ENCODE assay signal across 26 mouse cellular contexts in genomic region chr6:89651770-89652169, GRCm38 (mm10). TPM values are rescaled to one million over a fixed set of nuclear protein-coding genes. Genes with fewer than 3 reads are reported as not detected.
DNase-seq lines count a peak whose midpoint lies in the region; ATAC-seq and TF ChIP-seq lines count a peak whose summit lies in the region.
"Had no signal": no experiment of that assay in that cellular context is flagged by ENCODE, and none has a peak within 500 bp of the region (broad histone marks: within the 10 kb centered on the region; RNA-seq: fewer than 3 reads in every experiment).

No protein-coding gene starts in this region.

- DNase-seq in embryonic facial prominence, embryonic 10.5 days (ENCODE audit: low spot score), result no peak
- peak; percentile 41 for DNase-seq in MEL (ENCODE audit: low read depth, low spot score)
- DNase-seq in forebrain, embryonic 14.5 days (ENCODE audit: low spot score), result no peak
- no peak for DNase-seq in cerebellum, adult 9-11 months
- DNase-seq: adrenal gland, adult 2 months; adrenal gland, postnatal 10 days; adrenal gland, postnatal 25 days; B cell, adult 2 months; cerebellum, adult 11-12 months; cerebellum, adult 2 months; cerebellum, adult 9-10 months; cerebellum, postnatal 14 days; cerebellum, postnatal 36 days; embryo, embryonic 11 days; forebrain, postnatal 0 days had no signal

- no peak overlapping the region for H3K9ac ChIP-seq in embryonic facial prominence, embryonic 13.5 days
- no peak overlapping the region for H3K9ac ChIP-seq in MEL (ENCODE audit: control insufficient read depth, low read depth, low read length, poor library complexity, severe bottlenecking)
- H3K9ac ChIP-seq in forebrain, embryonic 14.5 days (ENCODE audit: low read length), result no peak overlapping the region
- H3K9ac ChIP-seq: embryonic facial prominence, embryonic 12.5 days; embryonic facial prominence, embryonic 15.5 days; forebrain, embryonic 12.5 days; forebrain, embryonic 15.5 days; forebrain, postnatal 0 days had no signal

- no peak overlapping the region for H3K4me3 ChIP-seq in embryonic facial prominence, embryonic 13.5 days
- H3K4me3 ChIP-seq in embryonic facial prominence, embryonic 10.5 days, result no peak overlapping the region
- H3K4me3 ChIP-seq in MEL (ENCODE audit: control insufficient read depth in 1 of 2, insufficient read depth in 1 of 2, low read depth in 2 of 2, low read length in 2 of 2), result no peak overlapping the region
- H3K4me3 ChIP-seq in forebrain, embryonic 14.5 days (ENCODE audit: low read depth, low read length), result no peak overlapping the region
- H3K4me3 ChIP-seq: embryonic facial prominence, embryonic 12.5 days; embryonic facial prominence, embryonic 15.5 days; erythroblast, embryonic 14.5 days; forebrain, embryonic 10.5 days; forebrain, embryonic 12.5 days; forebrain, embryonic 15.5 days had no signal

- H3K79me2 ChIP-seq in MEL (ENCODE audit: control insufficient read depth, insufficient read depth, low read length, poor library complexity), result no peaks in the 10 kb centered on the region

- TF ChIP-seq EP300 in MEL (IDR thresholded peaks at IDR 0.05; ENCODE audit: low read depth in 1 of 2, low read length in 2 of 2), result no peak

- TF ChIP-seq RAD21 in MEL (IDR thresholded peaks at IDR 0.05; ENCODE audit: low read depth, low read length), result no peak

- no peak overlapping the region for H3K4me2 ChIP-seq in embryonic facial prominence, embryonic 13.5 days
- no peak overlapping the region for H3K4me2 ChIP-seq in forebrain, embryonic 14.5 days (ENCODE audit: low read length)
- H3K4me2 ChIP-seq: embryonic facial prominence, embryonic 12.5 days; embryonic facial prominence, embryonic 15.5 days; forebrain, embryonic 12.5 days; forebrain, embryonic 15.5 days had no signal

- H3K36me3 ChIP-seq in embryonic facial prominence, embryonic 13.5 days, result peaks cover 6% of the 10 kb centered on the region; the same call in 1 of the 2 replicates
- H3K36me3 ChIP-seq in embryonic facial prominence, embryonic 10.5 days (replicated peaks), result no peaks in the 10 kb centered on the region
- H3K36me3 ChIP-seq in MEL (ENCODE audit: control insufficient read depth in 1 of 2, insufficient read depth in 2 of 2, low read length in 2 of 2), result no peaks in the 10 kb centered on the region
- H3K36me3 ChIP-seq in forebrain, embryonic 14.5 days (ENCODE audit: control insufficient read depth, insufficient read depth, low read length), result no peaks in the 10 kb centered on the region
- H3K36me3 ChIP-seq: embryonic facial prominence, embryonic 12.5 days; embryonic facial prominence, embryonic 15.5 days; forebrain, embryonic 10.5 days; forebrain, embryonic 12.5 days; forebrain, embryonic 15.5 days had no signal

- TF ChIP-seq CTCF in MEL (IDR thresholded peaks at IDR 0.05 in 2 of 3, conservative IDR thresholded peaks at IDR 0.05 in 1 of 3; ENCODE audit: control insufficient read depth in 1 of 3, insufficient read depth in 1 of 3, low read depth in 2 of 3, low read length in 3 of 3, poor library complexity in 1 of 3, severe bottlenecking in 1 of 3), result no peak

- no peak for TF ChIP-seq POLR2A in MEL (IDR thresholded peaks at IDR 0.05; ENCODE audit: control insufficient read depth in 1 of 2, insufficient read depth in 1 of 2, low read depth in 1 of 2, low read length in 2 of 2, poor library complexity in 1 of 2)

- no peak overlapping the region for H3K27ac ChIP-seq in embryonic facial prominence, embryonic 13.5 days
- no peak overlapping the region for H3K27ac ChIP-seq in embryonic facial prominence, embryonic 10.5 days (replicated peaks)
- H3K27ac ChIP-seq in MEL (ENCODE audit: control insufficient read depth, low read depth, low read length), result no peak overlapping the region
- H3K27ac ChIP-seq in forebrain, embryonic 14.5 days (ENCODE audit: low read depth, low read length), result no peak overlapping the region
- H3K27ac ChIP-seq: embryonic facial prominence, embryonic 12.5 days; embryonic facial prominence, embryonic 15.5 days; forebrain, embryonic 10.5 days; forebrain, embryonic 12.5 days; forebrain, embryonic 15.5 days had no signal

- H3K4me1 ChIP-seq in embryonic facial prominence, embryonic 13.5 days, result no peaks in the 10 kb centered on the region
- H3K4me1 ChIP-seq in embryonic facial prominence, embryonic 10.5 days, result no peaks in the 10 kb centered on the region
- H3K4me1 ChIP-seq in MEL (ENCODE audit: control insufficient read depth in 1 of 2, insufficient read depth in 2 of 2, low read length in 2 of 2), result no peaks in the 10 kb centered on the region
- no peaks in the 10 kb centered on the region for H3K4me1 ChIP-seq in forebrain, embryonic 14.5 days (ENCODE audit: control insufficient read depth, insufficient read depth, low read length)
- H3K4me1 ChIP-seq: embryonic facial prominence, embryonic 12.5 days; embryonic facial prominence, embryonic 15.5 days; forebrain, embryonic 10.5 days; forebrain, embryonic 12.5 days; forebrain, embryonic 15.5 days had no signal

- H3K9me3 ChIP-seq in embryonic facial prominence, embryonic 13.5 days, result no peaks in the 10 kb centered on the region
- no peaks in the 10 kb centered on the region for H3K9me3 ChIP-seq in embryonic facial prominence, embryonic 10.5 days
- H3K9me3 ChIP-seq in MEL (replicated peaks; ENCODE audit: insufficient read depth, low read length), result no peaks in the 10 kb centered on the region
- no peaks in the 10 kb centered on the region for H3K9me3 ChIP-seq in forebrain, embryonic 14.5 days (replicated peaks; ENCODE audit: control insufficient read depth, low read length)
- H3K9me3 ChIP-seq: embryonic facial prominence, embryonic 12.5 days; embryonic facial prominence, embryonic 15.5 days; forebrain, embryonic 10.5 days; forebrain, embryonic 12.5 days; forebrain, embryonic 15.5 days; G1E had no signal

- H3K27me3 ChIP-seq in embryonic facial prominence, embryonic 13.5 days, result no peaks in the 10 kb centered on the region
- no peaks in the 10 kb centered on the region for H3K27me3 ChIP-seq in embryonic facial prominence, embryonic 10.5 days (replicated peaks; ENCODE audit: low read depth, poor library complexity, severe bottlenecking)
- no peaks in the 10 kb centered on the region for H3K27me3 ChIP-seq in MEL (ENCODE audit: control insufficient read depth in 1 of 2, insufficient read depth in 2 of 2, low read length in 2 of 2)
- H3K27me3 ChIP-seq in forebrain, embryonic 14.5 days (replicated peaks; ENCODE audit: control insufficient read depth, insufficient read depth, low read length), result no peaks in the 10 kb centered on the region
- H3K27me3 ChIP-seq: CH12.LX; embryonic facial prominence, embryonic 12.5 days; embryonic facial prominence, embryonic 15.5 days; forebrain, embryonic 12.5 days; forebrain, embryonic 15.5 days had no signal

- 0 out of 2 replicates have a peak, but pooled peaks have one; percentile 44 for ATAC-seq in embryonic facial prominence, embryonic 13.5 days (ENCODE audit: insufficient number of reproducible peaks, insufficient read depth, low FRiP score, low TSS enrichment, low read depth)
- no peak for ATAC-seq in forebrain, embryonic 14.5 days
- ATAC-seq: CD4-positive, CD25-positive, alpha-beta regulatory T cell, adult 4 months; forebrain, embryonic 15.5 days; forebrain, postnatal 0 days had no signal

TF ChIP-seq in MEL, 35 proteins besides CTCF, POLR2A, EP300 and RAD21:
- TF ChIP-seq GATA1 (IDR thresholded peaks at IDR 0.05; ENCODE audit: low read depth, low read length), result 0 out of 2 replicates have a peak, but pooled peaks have one; percentile 21
- TF ChIP-seq E2F4 (IDR thresholded peaks at IDR 0.05; ENCODE audit: borderline replicate concordance, low read depth, low read length), result no peak
TF ChIP-seq in MEL: peak in this region for 1.

RNA-seq across cellular contexts. Expression of gene Txnrd3, which starts 8.0 kb away (rescaled TPM):
- 9.6 and 10.1 TPM in 2 replicates for polyA plus RNA-seq in embryonic facial prominence, embryonic 13.5 days (2015; fragmentation: Nextera tagmentation; extraction: Ambion mirVana)
- 9.2 and 9.8 TPM in 2 replicates for polyA plus RNA-seq in embryonic facial prominence, embryonic 10.5 days (2016; fragmentation: Nextera tagmentation; extraction: Ambion mirVana)
- 9.2 and 15.1 TPM in 2 replicates for total RNA-seq in MEL (2012; rRNA removed)
- polyA plus RNA-seq in MEL (2012; ENCODE audit: insufficient read depth in 1 of 2, insufficient read length in 2 of 2, low read depth in 1 of 2, low replicate concordance in 2 of 2, missing spikeins in 1 of 2), result 1 to 10 TPM in 1 of 2 experiments, not detected in 1; 8.7 TPM
- polyA plus RNA-seq in forebrain, embryonic 14.5 days (2014; fragmentation: Nextera tagmentation; extraction: Ambion mirVana), result 11.9 and 12.1 TPM in 2 replicates
- polyA plus RNA-seq: erythroblast, embryonic 14.5 days had no signal

RNA-seq across cellular contexts. Expression of gene Vmn1r40, which starts 55.6 kb away (rescaled TPM):
- not detected in 2 replicates for polyA plus RNA-seq in embryonic facial prominence, embryonic 13.5 days (2015; fragmentation: Nextera tagmentation; extraction: Ambion mirVana)
- not detected in 2 replicates for polyA plus RNA-seq in embryonic facial prominence, embryonic 10.5 days (2016; fragmentation: Nextera tagmentation; extraction: Ambion mirVana)
- total RNA-seq in MEL (2012; rRNA removed), result not detected in 2 replicates
- not detected for polyA plus RNA-seq in MEL (2012; ENCODE audit: insufficient read depth in 1 of 2, insufficient read length in 2 of 2, low read depth in 1 of 2, low replicate concordance in 2 of 2, missing spikeins in 1 of 2)
- not detected in 2 replicates for polyA plus RNA-seq in forebrain, embryonic 14.5 days (2014; fragmentation: Nextera tagmentation; extraction: Ambion mirVana)
- total RNA-seq: adrenal gland, adult 2 months; adrenal gland, postnatal 10 days; adrenal gland, postnatal 25 days; CH12.LX; common myeloid progenitor, adult 5-6 weeks; forebrain, postnatal 0 days had no signal
- polyA plus RNA-seq: adrenal gland, adult 2 months; CD4-positive, CD25-positive, alpha-beta regulatory T cell, adult 4 months; cerebellum, adult 2 months; embryonic facial prominence, embryonic 12.5 days; embryonic facial prominence, embryonic 15.5 days; erythroblast, embryonic 14.5 days; forebrain, embryonic 10.5 days; forebrain, embryonic 12.5 days; forebrain, embryonic 15.5 days; forebrain, postnatal 0 days; G1E had no signal

RNA-seq across cellular contexts. Expression of gene Chchd6, which starts 56.3 kb away (rescaled TPM):
- 65.0 and 67.2 TPM in 2 replicates for polyA plus RNA-seq in embryonic facial prominence, embryonic 13.5 days (2015; fragmentation: Nextera tagmentation; extraction: Ambion mirVana)
- 66.8 and 74.1 TPM in 2 replicates for polyA plus RNA-seq in embryonic facial prominence, embryonic 10.5 days (2016; fragmentation: Nextera tagmentation; extraction: Ambion mirVana)
- 49.5 and 53.0 TPM in 2 replicates for total RNA-seq in MEL (2012; rRNA removed)
- 10 to 100 TPM in 1 of 2 experiments, not detected in 1; 74.7 TPM for polyA plus RNA-seq in MEL (2012; ENCODE audit: insufficient read depth in 1 of 2, insufficient read length in 2 of 2, low read depth in 1 of 2, low replicate concordance in 2 of 2, missing spikeins in 1 of 2)
- 183 and 184 TPM in 2 replicates for polyA plus RNA-seq in forebrain, embryonic 14.5 days (2014; fragmentation: Nextera tagmentation; extraction: Ambion mirVana)
